In genomic region chr2:164951745-164952144, GRCm38 (mm10) we compare ENCODE assay signal across 12 mouse cellular contexts. TPM values are rescaled to one million over a fixed set of nuclear protein-coding genes. Genes with fewer than 3 reads are reported as not detected.
DNase-seq lines count a peak whose midpoint lies in the region; ATAC-seq and TF ChIP-seq lines count a peak whose summit lies in the region.
"Had no signal": no experiment of that assay in that cellular context is flagged by ENCODE, and none has a peak within 500 bp of the region (broad histone marks: within the 10 kb centered on the region; RNA-seq: fewer than 3 reads in every experiment).

No protein-coding gene starts in this region.

- 78% methylated on average over 4 of the region's 4 CpGs for WGBS in lung, embryonic 14.5 days

- DNase-seq in gastrocnemius, adult 2 months, result no peak
- DNase-seq in gastrocnemius, postnatal 25 days, result no peak
- no peak for DNase-seq in lung, embryonic 14.5 days
- no peak for DNase-seq in lung, postnatal 14 days
- DNase-seq in ES-CJ7 (ENCODE audit: low read depth, low spot score), result peak; percentile 75
- peak; percentile 43 for DNase-seq in splenic B cell, adult 2 months (ENCODE audit: low read depth, low spot score)
- DNase-seq in heart, adult 11 months, result no peak
- DNase-seq: heart, postnatal 36 days had no signal

- no peak overlapping the region for H3K4me2 ChIP-seq in lung, embryonic 14.5 days
- H3K4me2 ChIP-seq: neural tube, embryonic 15.5 days had no signal

- intact Hi-C loops in gastrocnemius, adult 2 months (cut with DNase I), result no loop called here

- peaks cover 77% of the 10 kb centered on the region for H3K27me3 ChIP-seq in lung, embryonic 14.5 days (ENCODE audit: insufficient read depth, low read length)
- H3K27me3 ChIP-seq in splenic B cell, adult 2 months (ENCODE audit: control insufficient read depth, insufficient read depth, low read length, poor library complexity, severe bottlenecking), result no peaks in the 10 kb centered on the region

- H3K4me1 ChIP-seq in lung, embryonic 14.5 days (ENCODE audit: insufficient read depth), result no peaks in the 10 kb centered on the region

- no peaks in the 10 kb centered on the region for H3K9me3 ChIP-seq in lung, embryonic 14.5 days (ENCODE audit: low read depth, low read length)
- H3K9me3 ChIP-seq: forebrain, embryonic 10.5 days; heart, embryonic 10.5 days; neural tube, embryonic 15.5 days had no signal

- peak; percentile 21; the same call in 1 of the 2 replicates for TF ChIP-seq CTCF in gastrocnemius, adult 2 months (IDR thresholded peaks at IDR 0.05)
- peak; percentile 49 for TF ChIP-seq CTCF in lung, embryonic 14.5 days (IDR thresholded peaks at IDR 0.05; ENCODE audit: low read depth)

- ATAC-seq in lung, embryonic 14.5 days (ENCODE audit: insufficient read depth), result no peak
- ATAC-seq: intestine, embryonic 16.5 days had no signal

- H3K9ac ChIP-seq in lung, embryonic 14.5 days, result no peak overlapping the region
- H3K9ac ChIP-seq: neural tube, embryonic 15.5 days had no signal

- H3K4me3 ChIP-seq in gastrocnemius, adult 2 months, result no peak overlapping the region
- H3K4me3 ChIP-seq in lung, embryonic 14.5 days (ENCODE audit: low read depth, low read length), result no peak overlapping the region
- H3K4me3 ChIP-seq: forebrain, embryonic 10.5 days; heart, embryonic 10.5 days; neural tube, embryonic 15.5 days had no signal

- no peaks in the 10 kb centered on the region for H3K36me3 ChIP-seq in lung, embryonic 14.5 days (ENCODE audit: insufficient read depth)
- H3K36me3 ChIP-seq in splenic B cell, adult 2 months (ENCODE audit: control insufficient read depth, insufficient read depth, low read length, poor library complexity, severe bottlenecking), result no peaks in the 10 kb centered on the region
- H3K36me3 ChIP-seq: forebrain, embryonic 10.5 days; heart, embryonic 10.5 days; neural tube, embryonic 15.5 days had no signal

- no peak overlapping the region for H3K27ac ChIP-seq in gastrocnemius, adult 2 months
- H3K27ac ChIP-seq in lung, embryonic 14.5 days (ENCODE audit: low read depth), result no peak overlapping the region
- H3K27ac ChIP-seq: forebrain, embryonic 10.5 days; heart, embryonic 10.5 days; neural tube, embryonic 15.5 days had no signal

RNA-seq across cellular contexts. Expression of gene Slc12a5, which starts 8.9 kb away (rescaled TPM):
- under 1 TPM; 0.36 to 0.53 TPM for total RNA-seq in gastrocnemius, adult 2 months (2021)
- under 1 TPM; 0.21 to 0.38 TPM for total RNA-seq in gastrocnemius, postnatal 25 days (2021)
- 0.57 and 1.6 TPM in 2 replicates for polyA plus RNA-seq in lung, embryonic 14.5 days (2014; fragmentation: Nextera tagmentation; extraction: Ambion mirVana)

RNA-seq across cellular contexts. Expression of gene Mmp9, which starts 11.2 kb away (rescaled TPM):
- total RNA-seq in gastrocnemius, adult 2 months (2021), result 1 to 10 TPM in 1 of 2 experiments, under 1 TPM in 1; 0.46 to 1.1 TPM
- 1 to 10 TPM in 1 of 2 experiments, under 1 TPM in 1; 0.64 to 1.4 TPM for total RNA-seq in gastrocnemius, postnatal 25 days (2021)
- polyA plus RNA-seq in lung, embryonic 14.5 days (2014; fragmentation: Nextera tagmentation; extraction: Ambion mirVana), result 0.24 and 0.25 TPM in 2 replicates

RNA-seq across cellular contexts. Expression of gene Zfp335, which starts 40.2 kb away (rescaled TPM):
- 10 to 100 TPM in 1 of 2 experiments, 1 to 10 TPM in 1; 9.7 to 10.5 TPM for total RNA-seq in gastrocnemius, adult 2 months (2021)
- total RNA-seq in gastrocnemius, postnatal 25 days (2021), result 1 to 10 TPM; 8.2 to 9.2 TPM
- polyA plus RNA-seq in lung, embryonic 14.5 days (2014; fragmentation: Nextera tagmentation; extraction: Ambion mirVana), result 14.8 and 15.8 TPM in 2 replicates

Comparison
In these comparisons a context has a peak if more than half of its experiments do, and no peak if none do; other contexts are left out.
1. DNase-seq: peak in ES-CJ7 (single experiment) and splenic B cell, adult 2 months (single experiment); none in gastrocnemius, adult 2 months (single experiment), gastrocnemius, postnatal 25 days (single experiment), lung, embryonic 14.5 days (single experiment), lung, postnatal 14 days (single experiment) and heart, adult 11 months (single experiment).